Mouse (Mus musculus) mesoderm, embryonic 11.5 days (tissue): Measurements from ENCODE around the gene Dusp15.
A peak's percentile ranks its signal among the peaks of the same experiment; 100 is the strongest.

ENCODE experiments used
- DNase-seq: peaks from one replicate; pipeline ENCODE4 v3.0.0-alpha.2; 2012; ENCODE audit warnings: low read depth, low spot score

The Dusp15 gene

DNA sequence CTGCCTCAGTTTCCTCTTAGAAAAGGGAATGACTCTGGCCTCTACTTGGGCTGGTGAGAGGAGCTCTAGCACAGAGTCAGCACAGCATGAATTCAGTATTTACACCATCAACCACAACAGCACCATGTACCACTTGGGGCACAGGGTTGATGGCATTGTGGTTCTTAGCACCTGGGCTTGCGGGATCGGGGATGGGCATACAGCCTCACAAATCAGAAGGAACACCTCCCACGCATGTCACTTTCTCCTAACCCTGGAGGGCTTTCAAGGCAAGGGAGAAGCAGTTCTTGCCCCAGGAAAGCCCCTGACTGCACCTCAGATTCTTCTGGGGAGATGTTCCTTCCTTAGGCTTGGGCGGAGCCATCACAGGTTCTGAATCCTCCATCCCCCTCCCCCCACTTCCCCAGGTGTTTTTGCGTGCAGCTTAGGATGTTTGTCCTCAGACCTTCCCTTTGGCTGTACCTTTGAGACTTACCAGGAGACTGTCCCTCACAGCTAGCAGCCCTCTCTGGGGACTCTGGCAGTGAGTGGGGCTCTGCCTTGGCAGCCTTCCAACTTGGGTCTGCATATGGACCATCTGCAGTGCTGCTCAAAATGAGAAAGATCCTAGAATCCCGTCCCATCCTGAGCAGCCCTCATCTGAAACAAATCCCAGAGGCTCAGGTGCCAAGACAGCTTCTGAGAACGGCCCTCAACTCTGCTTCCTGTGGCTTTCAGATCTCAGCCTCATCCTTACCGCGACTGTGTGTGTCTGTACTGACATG is 45.0 kb downstream of the Dusp15 start:
- no peak for DNase-seq

DNA sequence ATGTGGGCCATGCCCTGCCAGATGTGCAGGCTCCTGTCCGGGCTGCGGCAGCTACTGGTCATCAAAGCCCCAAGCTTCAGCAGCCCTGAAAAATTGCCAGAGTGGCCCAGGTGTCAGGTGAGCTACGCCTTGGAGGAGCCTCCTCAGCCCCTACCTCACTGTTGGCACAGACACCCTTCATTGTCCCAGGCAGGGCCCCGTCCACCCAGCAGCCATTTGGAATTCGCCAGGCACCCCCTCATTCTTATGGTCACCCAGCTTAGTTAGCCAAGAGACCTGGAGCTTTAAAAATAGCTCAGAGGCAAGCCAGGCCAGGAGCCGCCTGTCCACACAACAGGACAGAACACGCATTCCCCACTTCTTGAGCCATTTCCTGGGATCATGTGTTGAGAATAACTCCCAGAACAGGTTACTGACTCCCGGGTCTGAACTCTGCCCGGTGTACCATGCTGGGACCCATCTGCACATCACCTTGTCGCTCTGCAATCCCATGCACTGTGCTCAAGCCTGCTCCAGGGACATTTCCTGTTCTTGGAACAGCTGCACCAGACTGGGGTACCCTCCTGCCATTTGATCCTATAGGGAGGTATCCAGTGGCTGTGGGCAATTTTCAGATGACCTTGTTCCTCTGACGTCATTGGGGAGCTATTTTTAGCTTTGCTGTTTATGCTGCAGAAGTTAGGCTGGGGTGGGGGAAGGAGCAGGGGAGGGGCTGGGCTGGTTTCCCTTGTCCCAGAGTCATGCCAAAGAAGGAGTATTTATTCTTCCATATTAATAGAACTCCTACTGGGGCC is 46.3 kb downstream of the Dusp15 start:
- DNase-seq: peak; percentile 57

- no peak for DNase-seq
These were observed 47.3 kb downstream of the Dusp15 start for GRCm38 (mm10) chr2:152904127-152904643.

DNA sequence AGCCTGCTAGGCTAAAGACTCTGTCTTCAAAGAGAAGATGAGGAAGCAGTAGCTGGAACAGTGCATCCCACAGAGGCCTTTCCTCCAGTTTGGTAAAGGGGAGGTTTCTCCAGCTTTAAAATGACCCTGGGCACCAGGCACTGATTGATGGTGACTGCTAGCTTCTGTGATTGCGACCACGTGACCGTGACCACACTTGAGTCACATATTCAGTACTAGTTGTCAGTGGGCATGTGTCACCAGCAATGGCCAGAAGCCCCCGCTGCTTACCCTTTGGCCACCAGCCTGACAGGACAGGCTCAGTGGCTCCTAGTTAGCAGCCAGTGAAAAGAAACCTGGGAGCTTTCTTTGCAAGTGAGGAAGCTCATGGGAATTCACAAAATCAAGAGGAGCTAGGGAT is 47.9 kb downstream of the Dusp15 start:
- DNase-seq: no peak

GRCm38 (mm10) chr2:152902658-152903057 is 48.8 kb downstream of the Dusp15 start:
- DNase-seq: no peak

DNA sequence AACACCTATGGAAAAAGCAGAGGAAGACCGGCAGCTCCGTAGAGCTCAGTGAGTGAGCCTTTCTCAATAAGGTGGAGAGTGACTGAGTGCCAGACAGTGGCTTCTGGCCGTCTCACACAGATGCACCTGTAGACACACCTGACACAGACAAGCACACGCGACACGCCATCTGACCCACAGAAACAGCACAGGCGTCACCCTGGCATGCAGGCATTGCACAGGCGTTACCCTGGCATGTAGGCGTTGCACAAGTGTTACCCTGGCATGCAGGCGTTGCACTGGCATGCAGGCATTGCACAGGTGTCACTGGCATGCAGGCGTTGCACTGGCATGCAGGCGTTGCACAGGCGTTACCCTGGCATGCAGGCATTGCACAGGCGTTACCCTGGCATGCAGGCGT is 50.2 kb downstream of the Dusp15 start:
- no peak for DNase-seq

DNA sequence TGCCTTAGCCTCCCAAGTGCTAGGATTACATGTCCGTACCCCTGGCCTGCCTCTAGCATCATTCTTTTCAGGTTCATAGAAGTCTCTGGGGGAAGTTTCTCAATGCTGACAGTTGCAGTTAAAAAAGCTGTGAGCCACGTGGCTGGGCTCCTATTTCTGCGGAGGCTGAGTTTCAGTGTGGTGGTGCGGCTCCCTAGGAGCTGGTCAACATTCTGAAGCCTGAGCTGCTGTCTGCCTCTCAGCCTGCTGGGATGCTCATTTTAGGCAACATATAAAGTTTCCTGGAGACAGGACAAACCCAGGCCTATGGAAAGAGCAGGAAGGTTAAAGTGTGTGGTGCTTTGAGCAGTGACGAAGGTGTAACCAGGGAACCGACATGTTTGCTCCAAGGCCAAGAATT is 52.5 kb downstream of the Dusp15 start:
- no peak for DNase-seq

- DNase-seq: no peak
These were observed 54.6 kb downstream of the Dusp15 start for GRCm38 (mm10) chr2:152896926-152897325.

- no peak for DNase-seq
These were observed 55.7 kb downstream of the Dusp15 start for GRCm38 (mm10) chr2:152895834-152896233.
